Mouse (Mus musculus) erythroblast, embryonic 14.5 days (primary cell): ENCODE measurements around the gene Tmem102.

Experiments used
- GATA1 ChIP-seq: IDR thresholded peaks from 2 replicates; pipeline ENCODE4 v1.6.1; 2012; ENCODE audit warnings: low read length, inconsistent platforms, mixed read lengths
- TAL1 ChIP-seq: IDR thresholded peaks from 3 replicates; pipeline ENCODE4 v1.6.1; 2012; ENCODE audit warnings: low read length, inconsistent platforms, mixed read lengths

GRCm38 (mm10) chr11:69781828-69782227 is 23.6 kb downstream of the Tmem102 start:
- TF ChIP-seq GATA1 (no peak), TAL1 (no peak)
